Mouse (Mus musculus) midbrain, embryonic 13.5 days (tissue): Measurements from ENCODE around the gene Ruvbl1. TPM values are rescaled to one million over a fixed set of nuclear protein-coding genes. Genes with fewer than 3 reads are reported as not detected.
A peak's percentile ranks its signal among the peaks of the same experiment; 100 is the strongest.

Source experiments
- ATAC-seq: fragments of 200-750 bp; cut with Nextera tagmentation; 2 replicates; pipeline ENCODE4 v1.8.0; 2017; ENCODE audit warnings: mild to moderate bottlenecking, moderate TSS enrichment, moderate library complexity
- H3K27ac ChIP-seq: fragments of 300-500 bp; sonication (generic); 2 replicates; pipeline ENCODE4 v1.5.1; 2015; ENCODE audit warnings: inconsistent platforms, mild to moderate bottlenecking, moderate library complexity
- H3K27me3 ChIP-seq: fragments of 300-500 bp; sonication (generic); 2 replicates; pipeline ENCODE4 v1.6.1; 2015; ENCODE audit warnings: mild to moderate bottlenecking, inconsistent platforms
- H3K36me3 ChIP-seq: fragments of 300-500 bp; sonication (generic); 2 replicates; pipeline ENCODE4 v1.6.1; 2015; ENCODE audit warnings: mild to moderate bottlenecking, inconsistent platforms
- H3K4me1 ChIP-seq: fragments of 300-500 bp; sonication (generic); replicated peaks from 2 replicates; pipeline ENCODE4 v1.6.1; 2015; ENCODE audit warnings: inconsistent platforms
- H3K4me2 ChIP-seq: fragments of 300-500 bp; sonication (generic); replicated peaks from 2 replicates; pipeline ENCODE4 v1.6.1; 2015; ENCODE audit warnings: moderate library complexity, mild to moderate bottlenecking, inconsistent platforms
- H3K4me3 ChIP-seq: fragments of 300-500 bp; sonication (generic); replicated peaks from 2 replicates; pipeline ENCODE4 v1.5.1; 2015; ENCODE audit warnings: mild to moderate bottlenecking, inconsistent platforms
- H3K9ac ChIP-seq: fragments of 300-500 bp; sonication (generic); replicated peaks from 2 replicates; pipeline ENCODE4 v1.6.1; 2015; ENCODE audit warnings: mild to moderate bottlenecking, inconsistent platforms
- H3K9me3 ChIP-seq: fragments of 300-500 bp; sonication (generic); 2 replicates; pipeline ENCODE4 v1.6.1; 2016; ENCODE audit warnings: mild to moderate bottlenecking, inconsistent platforms
- WGBS: fragments of 180-500 bp; shearing (Covaris S2); methylation state at CpG from one replicate; pipeline ENCODE4 v1.1.7; 2015; 5-methylcytosine and 5-hydroxymethylcytosine counted together
- polyA plus RNA-seq: library from polyadenylated mRNA; unstranded; fragments of >200 nt; fragmentation: Nextera tagmentation; extraction: Ambion mirVana; gene quantifications from 2 replicates; pipeline ENCODE4 v1.2.1, GENCODE M21; 2015

Gene Ruvbl1
- polyA plus RNA-seq, 1 experiment from 2014 or later, result 112 TPM

- no peak for ATAC-seq
- H3K9me3 ChIP-seq, result no peaks in the 10 kb centered on the region
- H3K4me1 ChIP-seq, result peaks cover 10% of the 10 kb centered on the region
- no peak overlapping the region for H3K4me2 ChIP-seq
- no peaks in the 10 kb centered on the region; the same call in 1 of the 2 replicates for H3K27me3 ChIP-seq
- no peak overlapping the region for H3K4me3 ChIP-seq
- WGBS, result 77% methylated on average over 3 of the region's 3 CpGs
- no peak overlapping the region for H3K27ac ChIP-seq
- H3K9ac ChIP-seq, result no peak overlapping the region
- no peaks in the 10 kb centered on the region for H3K36me3 ChIP-seq
Measured at GRCm38 (mm10) chr6:88523043-88523442, 57.8 kb downstream of the Ruvbl1 start.

GRCm38 (mm10) chr6:88523451-88523850, 58.2 kb downstream of the Ruvbl1 start:
- ATAC-seq, result no peak
- WGBS, result 90% methylated on average over 3 of the region's 3 CpGs
- H3K27ac ChIP-seq, result no peak overlapping the region
- no peaks in the 10 kb centered on the region; the same call in 1 of the 2 replicates for H3K27me3 ChIP-seq
- H3K9me3 ChIP-seq, result no peaks in the 10 kb centered on the region
- H3K4me1 ChIP-seq, result peaks cover 9% of the 10 kb centered on the region
- H3K36me3 ChIP-seq, result no peaks in the 10 kb centered on the region
- H3K9ac ChIP-seq, result no peak overlapping the region
- H3K4me2 ChIP-seq, result no peak overlapping the region
- H3K4me3 ChIP-seq, result no peak overlapping the region

DNA sequence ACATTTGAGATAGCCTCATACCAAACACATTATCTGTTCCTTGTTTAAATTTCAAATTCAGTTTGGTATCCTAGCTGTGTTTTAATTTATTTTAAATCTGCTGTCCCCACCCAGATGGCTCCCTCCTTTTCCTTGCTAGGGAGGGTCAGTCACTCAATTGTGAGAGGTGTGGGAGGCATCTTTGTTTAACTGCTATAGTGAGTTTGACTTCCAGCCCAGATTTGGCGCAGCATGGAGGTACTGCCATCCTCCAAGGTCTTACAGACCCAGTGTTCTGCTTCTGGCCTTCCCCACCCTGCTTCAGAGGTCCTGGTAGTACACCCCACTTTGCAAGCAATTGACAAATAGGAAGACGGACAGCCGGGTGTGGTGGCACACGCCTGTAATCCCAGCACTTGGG, 58.8 kb downstream of the Ruvbl1 start:
- ATAC-seq, result no peak

DNA sequence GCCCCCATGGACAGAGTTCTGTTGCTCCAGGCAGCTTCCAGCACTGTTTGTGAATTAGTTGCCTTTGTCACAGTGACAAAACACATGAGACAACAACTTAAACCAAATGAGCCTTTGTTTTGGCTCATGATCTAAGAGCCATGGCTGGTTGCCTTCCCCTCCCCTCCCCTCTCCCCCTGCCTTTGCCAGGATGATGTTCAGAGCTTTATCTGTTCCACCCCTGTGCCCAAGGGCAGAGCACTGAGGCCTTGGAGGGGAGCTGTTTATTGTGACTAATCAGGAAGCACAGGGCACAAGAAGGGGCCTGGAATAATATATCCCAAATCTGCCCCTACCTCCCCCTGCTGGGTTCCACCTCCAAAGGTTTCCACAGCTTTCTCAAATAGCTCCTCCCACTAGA, 65.1 kb downstream of the Ruvbl1 start:
- no peaks in the 10 kb centered on the region; the same call in 1 of the 2 replicates for H3K27me3 ChIP-seq
- H3K4me2 ChIP-seq, result no peak overlapping the region
- no peak overlapping the region for H3K4me3 ChIP-seq
- no peaks in the 10 kb centered on the region for H3K9me3 ChIP-seq
- H3K27ac ChIP-seq, result no peak overlapping the region
- no peak for ATAC-seq
- no peaks in the 10 kb centered on the region for H3K4me1 ChIP-seq
- H3K36me3 ChIP-seq, result no peaks in the 10 kb centered on the region
- no peak overlapping the region for H3K9ac ChIP-seq

More for the DNA sequence above, 58.8 kb downstream of the Ruvbl1 start:
- Histone ChIP-seq H3K4me2 (no peak overlapping the region), H3K36me3 (no peaks in the 10 kb centered on the region), H3K4me1 (peaks cover 9% of the 10 kb centered on the region), H3K9ac (no peak overlapping the region), H3K9me3 (no peaks in the 10 kb centered on the region), H3K4me3 (no peak overlapping the region), H3K27me3 (no peaks in the 10 kb centered on the region; the same call in 1 of the 2 replicates), H3K27ac (no peak overlapping the region)
- 92% methylated on average over 4 of the region's 4 CpGs for WGBS

- Histone ChIP-seq H3K27ac (no peak overlapping the region), H3K9ac (no peak overlapping the region), H3K9me3 (no peaks in the 10 kb centered on the region), H3K4me2 (no peak overlapping the region), H3K27me3 (no peaks in the 10 kb centered on the region), H3K4me3 (no peak overlapping the region), H3K4me1 (peaks cover 6% of the 10 kb centered on the region), H3K36me3 (no peaks in the 10 kb centered on the region)
- WGBS, result 80% methylated on average over 2 of the region's 2 CpGs
- ATAC-seq, result no peak
Measured at GRCm38 (mm10) chr6:88540093-88540755, 75.0 kb downstream of the Ruvbl1 start.

DNA sequence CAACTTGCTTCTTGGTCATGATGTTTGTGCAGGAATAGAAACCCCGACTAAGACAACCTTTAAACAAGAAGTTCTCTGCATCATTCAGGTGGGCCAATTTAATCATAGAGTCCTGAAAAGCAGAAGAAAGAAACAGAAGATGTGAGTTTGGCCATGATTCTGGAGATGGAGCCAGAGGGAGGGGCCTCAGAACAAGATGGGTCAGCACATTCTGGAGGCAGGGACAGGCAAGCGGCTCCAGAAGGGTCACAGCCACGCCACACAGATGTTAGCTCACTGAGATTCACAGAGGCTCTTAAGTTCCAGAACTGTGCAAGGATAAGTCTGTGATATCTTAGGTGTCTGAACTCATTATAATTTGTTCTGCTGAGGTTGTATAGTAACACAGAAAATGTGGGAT, 79.0 kb downstream of the Ruvbl1 start:
- no peaks in the 10 kb centered on the region for H3K36me3 ChIP-seq
- peaks cover 15% of the 10 kb centered on the region; the same call in 1 of the 2 replicates for H3K27me3 ChIP-seq
- H3K9me3 ChIP-seq, result no peaks in the 10 kb centered on the region
- no peak overlapping the region for H3K9ac ChIP-seq
- H3K4me2 ChIP-seq, result no peak overlapping the region
- no peak overlapping the region for H3K4me3 ChIP-seq
- peak overlapping the region; percentile 79; the same call in 1 of the 2 replicates for H3K27ac ChIP-seq
- peaks cover 11% of the 10 kb centered on the region for H3K4me1 ChIP-seq
- no peak for ATAC-seq
- 78% methylated on average over 3 of the region's 3 CpGs for WGBS

DNA sequence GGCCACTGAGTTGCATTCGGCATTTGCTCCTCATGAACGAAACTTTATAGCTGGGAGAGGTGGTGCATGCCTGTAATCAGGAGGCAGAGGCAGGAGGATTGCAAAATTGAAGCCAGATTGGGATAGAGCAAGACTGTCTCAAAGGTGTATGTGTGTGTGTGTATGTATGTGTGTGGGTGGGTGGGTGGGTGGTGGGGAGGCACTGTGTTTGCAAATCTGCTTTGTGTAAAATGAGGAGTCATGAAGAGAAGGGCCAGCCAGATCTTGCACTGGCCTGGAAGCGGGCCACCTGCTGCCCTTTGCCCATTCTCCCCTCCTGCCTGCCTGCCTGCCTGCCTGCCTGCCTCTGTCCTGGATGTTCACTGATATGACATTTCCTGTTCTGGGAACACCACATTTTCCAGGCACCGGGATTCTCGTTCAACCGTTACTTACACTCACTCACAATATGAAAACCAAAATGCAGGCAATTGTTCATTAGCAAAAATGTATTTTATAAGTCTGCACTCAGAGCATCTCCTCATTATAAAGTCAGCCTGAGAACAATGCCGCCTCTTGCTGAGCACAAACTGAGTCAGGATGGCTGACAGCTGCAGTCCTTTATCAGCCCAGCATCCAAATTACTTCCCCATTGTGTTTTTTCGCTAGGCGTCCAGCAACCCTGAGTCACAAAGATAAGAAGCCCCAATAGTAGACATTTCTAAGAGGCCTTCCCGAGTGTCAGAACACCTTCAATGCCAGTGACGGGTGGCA, 79.6 kb downstream of the Ruvbl1 start:
- Histone ChIP-seq H3K9ac (0 out of 2 replicates have a peak overlapping the region, but pooled peaks have one; percentile 28), H3K27me3 (peaks cover 15% of the 10 kb centered on the region; the same call in 1 of the 2 replicates)
- ATAC-seq, result peak; percentile 40

GRCm38 (mm10) chr6:88545397-88545790, 80.2 kb downstream of the Ruvbl1 start:
- H3K4me3 ChIP-seq, result no peak overlapping the region
- peaks cover 15% of the 10 kb centered on the region; the same call in 1 of the 2 replicates for H3K27me3 ChIP-seq
- ATAC-seq, result 0 out of 2 replicates have a peak, but pooled peaks have one; percentile 18
- peak overlapping the region; percentile 46; the same call in 1 of the 2 replicates for H3K9ac ChIP-seq
- H3K27ac ChIP-seq, result peak overlapping the region; percentile 79
- no peaks in the 10 kb centered on the region for H3K36me3 ChIP-seq
- H3K9me3 ChIP-seq, result no peaks in the 10 kb centered on the region
- WGBS, result 13% methylated on average over 10 of the region's 10 CpGs
- H3K4me1 ChIP-seq, result peaks cover 11% of the 10 kb centered on the region
- H3K4me2 ChIP-seq, result peak overlapping the region; percentile 2

More for the DNA sequence above, 79.6 kb downstream of the Ruvbl1 start:
- H3K4me1 ChIP-seq, result peaks cover 11% of the 10 kb centered on the region
- no peaks in the 10 kb centered on the region for H3K36me3 ChIP-seq
- peak overlapping the region; percentile 79 for H3K27ac ChIP-seq
- H3K9me3 ChIP-seq, result no peaks in the 10 kb centered on the region
- H3K4me2 ChIP-seq, result peak overlapping the region; percentile 2
- H3K4me3 ChIP-seq, result no peak overlapping the region
- 23% methylated on average over 11 of the region's 11 CpGs for WGBS

Other genes with a start within 250 kb of the Ruvbl1 start
- not detected in 2 replicates for gene Dnajb8, start 243.1 kb upstream of the Ruvbl1 start, polyA plus RNA-seq
- gene Eefsec, start 18.9 kb upstream of the Ruvbl1 start, polyA plus RNA-seq, result 25.9 and 28.7 TPM in 2 replicates
- gene Sec61a1, start 53.5 kb downstream of the Ruvbl1 start, polyA plus RNA-seq, result 172 and 176 TPM in 2 replicates
- not detected in 2 replicates for gene Kbtbd12, start 172.5 kb downstream of the Ruvbl1 start, polyA plus RNA-seq